Mouse (Mus musculus): ENCODE measurements around the gene Plce1.

- no peak for TF ChIP-seq CTCF (IDR thresholded peaks at IDR 0.05)
- TF ChIP-seq EP300 (IDR thresholded peaks at IDR 0.05) = no peak
These were observed 134.4 kb downstream of the Plce1 start for GRCm38 (mm10) chr19:38615356-38615755.

Measured in lung, postnatal 0 days (tissue).